Mouse (Mus musculus) stomach, postnatal 0 days (tissue): ENCODE data around the gene Vps13d.

Experiments used
- CTCF ChIP-seq: IDR thresholded peaks from 2 replicates; pipeline ENCODE4 v1.5.1; 2016; ENCODE audit warnings: antibody characterized with exemption, low read depth, mild to moderate bottlenecking, moderate library complexity
- EP300 ChIP-seq: optimal IDR thresholded peaks from 2 replicates; pipeline ENCODE3; 2016; ENCODE audit warnings: antibody characterized with exemption

GRCm38 (mm10) chr4:144939847-144940411 is 254.9 kb downstream of the Vps13d start:
- TF ChIP-seq CTCF (no peak), EP300 (no peak)
